Mouse (Mus musculus) small intestine, adult 2 months (tissue): ENCODE measurements at regions not wholly inside any gene's neighbourhood (a gene's known extent, or its start where the extent isn't known, plus 50 kb on each side); places are given as distances from the start of the nearest gene placed in this dataset.

ENCODE experiments used
- CTCF ChIP-seq: fragments of 200-500 bp; IDR thresholded peaks from 2 replicates; pipeline ENCODE4 v1.5.1; 2012; ENCODE audit warnings: low read depth, mild to moderate bottlenecking, control low read depth, inconsistent platforms, low read length, moderate library complexity, mixed read lengths; ENCODE audit not compliant: insufficient replicate concordance, insufficient read length; ENCODE audit errors: extremely low read depth
- POLR2A ChIP-seq: fragments of 200-500 bp; IDR thresholded peaks from 2 replicates; pipeline ENCODE4 v1.6.1; 2012; ENCODE audit warnings: low read depth, mild to moderate bottlenecking, control low read depth, inconsistent platforms, low read length, moderate library complexity

DNA sequence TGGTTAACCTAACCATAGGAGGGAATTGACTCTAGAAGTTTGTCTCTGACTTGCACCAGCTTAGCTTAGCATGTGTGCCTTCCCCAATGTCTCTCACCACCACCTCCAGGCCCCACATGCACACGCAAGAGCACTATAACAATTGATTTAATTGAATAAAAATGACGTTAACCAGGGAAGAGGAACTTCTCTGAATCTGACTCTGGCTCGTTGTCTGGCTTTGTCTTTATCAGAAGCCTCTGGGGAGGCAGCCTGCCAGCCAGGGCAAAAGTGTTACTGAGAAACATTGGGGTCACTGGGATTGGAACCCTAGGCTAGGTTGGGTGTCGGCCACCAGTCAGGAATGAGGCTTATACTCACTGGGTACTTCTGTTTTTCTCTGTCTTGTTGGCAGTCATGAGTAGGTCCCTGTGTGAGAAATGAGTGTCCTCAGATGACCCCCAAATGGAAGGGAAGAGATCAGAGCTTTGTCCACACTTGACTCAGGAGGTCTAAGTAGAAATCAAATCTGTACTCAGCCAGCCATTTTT, 141.9 kb upstream of the Jmjd1c start:
- no peak for TF ChIP-seq POLR2A
- no peak for TF ChIP-seq CTCF
